Mouse (Mus musculus) MEL (cell line): ENCODE measurements at regions not wholly inside any gene's neighbourhood (a gene's known extent, or its start where the extent isn't known, plus 50 kb on each side); places are given as distances from the start of the nearest gene placed in this dataset.

Experiments used
- DNase-seq: peaks from one replicate; pipeline ENCODE4 v3.0.0; 2011; ENCODE audit warnings: low read depth, low spot score
- H3K27ac ChIP-seq: 2 replicates; pipeline ENCODE4 v1.5.1; 2012; ENCODE audit warnings: low read depth, mild to moderate bottlenecking, control low read depth, low read length, moderate library complexity; ENCODE audit not compliant: control insufficient read depth
- H3K27me3 ChIP-seq, 2 experiments: fragments of 150-350 bp in 1 of 2; sonication (generic) in 1 of 2; 2 replicates each; pipeline ENCODE4 v1.6.1; 2012; ENCODE audit warnings: low read length in 2 of 2, mild to moderate bottlenecking in 2 of 2, improper control_type of control experiment in 1 of 2, moderate library complexity in 1 of 2; ENCODE audit not compliant: insufficient read depth in 2 of 2, control insufficient read depth in 1 of 2
- H3K36me3 ChIP-seq, 2 experiments: 2 replicates each; pipeline ENCODE4 v1.6.1; 2012 to 2014; ENCODE audit warnings: low read length in 2 of 2, improper control_type of control experiment in 1 of 2, inconsistent platforms in 1 of 2, mild to moderate bottlenecking in 1 of 2; ENCODE audit not compliant: insufficient read depth in 2 of 2, control insufficient read depth in 1 of 2
- H3K4me1 ChIP-seq, 2 experiments: fragments of 150-350 bp in 1 of 2; sonication (generic) in 1 of 2; 2 replicates each; pipeline ENCODE4 v1.6.1; 2012; ENCODE audit warnings: low read length in 2 of 2, improper control_type of control experiment in 1 of 2, mild to moderate bottlenecking in 1 of 2; ENCODE audit not compliant: insufficient read depth in 2 of 2, control insufficient read depth in 1 of 2
- H3K4me3 ChIP-seq, 2 experiments: fragments of 150-350 bp in 1 of 2; sonication (generic) in 1 of 2; 2 replicates each; pipeline ENCODE4 v1.5.1; 2012; ENCODE audit warnings: low read depth in 2 of 2, low read length in 2 of 2, mild to moderate bottlenecking in 2 of 2, moderate library complexity in 2 of 2, control low read depth in 1 of 2, improper control_type of control experiment in 1 of 2; ENCODE audit not compliant: control insufficient read depth in 1 of 2, insufficient read depth in 1 of 2
- H3K79me2 ChIP-seq: 2 replicates; pipeline ENCODE4 v1.6.1; 2012; ENCODE audit warnings: mild to moderate bottlenecking, low read length, moderate library complexity; ENCODE audit not compliant: control insufficient read depth, poor library complexity, insufficient read depth
- H3K9ac ChIP-seq: 2 replicates; pipeline ENCODE4 v1.6.1; 2012; ENCODE audit warnings: low read depth, mild to moderate bottlenecking, control low read depth, low read length, moderate library complexity; ENCODE audit not compliant: control insufficient read depth, poor library complexity, severe bottlenecking
- H3K9me3 ChIP-seq: fragments of 150-350 bp; sonication (generic); replicated peaks from 2 replicates; pipeline ENCODE4 v1.6.1; 2012; ENCODE audit warnings: mild to moderate bottlenecking, low read length, improper control_type of control experiment, moderate library complexity; ENCODE audit not compliant: insufficient read depth
- CHD1 ChIP-seq: IDR thresholded peaks from 2 replicates; pipeline ENCODE4 v1.6.1; 2012; ENCODE audit warnings: low read depth, mild to moderate bottlenecking, inconsistent platforms, low read length, improper control_type of control experiment
- CTCF ChIP-seq, 3 experiments: IDR thresholded peaks in 2 of 3; conservative IDR thresholded peaks in 1 of 3; 2 replicates each; pipeline ENCODE4 v1.5.1; 2011 to 2012; ENCODE audit warnings: low read length in 3 of 3, low read depth in 2 of 3, mild to moderate bottlenecking in 2 of 3, improper control_type of control experiment in 1 of 3, inconsistent platforms in 1 of 3, mixed read lengths in 1 of 3, moderate library complexity in 1 of 3; ENCODE audit not compliant: control insufficient read depth in 1 of 3, insufficient read depth in 1 of 3, poor library complexity in 1 of 3, severe bottlenecking in 1 of 3
- E2F4 ChIP-seq: IDR thresholded peaks from 2 replicates; pipeline ENCODE4 v1.6.1; 2011; ENCODE audit warnings: low read depth, low read length, improper control_type of control experiment, borderline replicate concordance
- JUND ChIP-seq: IDR thresholded peaks from 2 replicates; pipeline ENCODE4 v1.6.1; 2011; ENCODE audit warnings: low read depth, mild to moderate bottlenecking, improper control_type of control experiment, low read length
- MAX ChIP-seq: IDR thresholded peaks from 2 replicates; pipeline ENCODE4 v1.6.1; 2011; ENCODE audit warnings: low read length, improper control_type of control experiment
- MEF2A ChIP-seq: IDR thresholded peaks from 2 replicates; pipeline ENCODE4 v1.6.1; 2014; ENCODE audit warnings: low read depth, mild to moderate bottlenecking, inconsistent platforms, low read length, improper control_type of control experiment; ENCODE audit not compliant: poor library complexity, insufficient replicate concordance, severe bottlenecking; ENCODE audit errors: extremely low read depth
- MXI1 ChIP-seq: IDR thresholded peaks from 2 replicates; pipeline ENCODE4 v1.6.1; 2011; ENCODE audit warnings: mild to moderate bottlenecking, low read depth, low read length, improper control_type of control experiment
- MYC ChIP-seq: IDR thresholded peaks from 2 replicates; pipeline ENCODE4 v1.6.1; 2011; ENCODE audit warnings: low read depth, mild to moderate bottlenecking, low read length, improper control_type of control experiment, moderate library complexity
- NRF1 ChIP-seq: IDR thresholded peaks from 2 replicates; pipeline ENCODE4 v1.6.1; 2014; ENCODE audit warnings: low read depth, mild to moderate bottlenecking, inconsistent platforms, low read length, improper control_type of control experiment, moderate library complexity; ENCODE audit not compliant: poor library complexity, insufficient read depth, severe bottlenecking
- POLR2AphosphoS2 ChIP-seq: IDR thresholded peaks from 2 replicates; pipeline ENCODE4 v1.6.1; 2011; ENCODE audit warnings: low read length, improper control_type of control experiment
- POLR2AphosphoS5 ChIP-seq: IDR thresholded peaks from 2 replicates; pipeline ENCODE4 v1.6.1; 2012; ENCODE audit warnings: low read depth, borderline replicate concordance, mild to moderate bottlenecking, inconsistent platforms, low read length, moderate library complexity, mixed read lengths
- SIN3A ChIP-seq: IDR thresholded peaks from 2 replicates; pipeline ENCODE4 v1.6.1; 2012; ENCODE audit warnings: low read length, improper control_type of control experiment, inconsistent platforms
- SMC3 ChIP-seq: IDR thresholded peaks from 2 replicates; pipeline ENCODE4 v1.6.1; 2011; ENCODE audit warnings: low read depth, low read length, improper control_type of control experiment
- ZC3H11A ChIP-seq: IDR thresholded peaks from 2 replicates; pipeline ENCODE4 v1.6.1; 2012; ENCODE audit warnings: low read depth, mild to moderate bottlenecking, inconsistent platforms, low read length, improper control_type of control experiment
- ZMIZ1 ChIP-seq: IDR thresholded peaks from 2 replicates; pipeline ENCODE4 v1.6.1; 2012; ENCODE audit warnings: low read depth, mild to moderate bottlenecking, inconsistent platforms, low read length, improper control_type of control experiment, moderate library complexity

GRCm38 (mm10) chr9:68268551-68268950 lies 385.0 kb upstream of the Rora start:
- H3K9ac ChIP-seq: no peak overlapping the region

DNA sequence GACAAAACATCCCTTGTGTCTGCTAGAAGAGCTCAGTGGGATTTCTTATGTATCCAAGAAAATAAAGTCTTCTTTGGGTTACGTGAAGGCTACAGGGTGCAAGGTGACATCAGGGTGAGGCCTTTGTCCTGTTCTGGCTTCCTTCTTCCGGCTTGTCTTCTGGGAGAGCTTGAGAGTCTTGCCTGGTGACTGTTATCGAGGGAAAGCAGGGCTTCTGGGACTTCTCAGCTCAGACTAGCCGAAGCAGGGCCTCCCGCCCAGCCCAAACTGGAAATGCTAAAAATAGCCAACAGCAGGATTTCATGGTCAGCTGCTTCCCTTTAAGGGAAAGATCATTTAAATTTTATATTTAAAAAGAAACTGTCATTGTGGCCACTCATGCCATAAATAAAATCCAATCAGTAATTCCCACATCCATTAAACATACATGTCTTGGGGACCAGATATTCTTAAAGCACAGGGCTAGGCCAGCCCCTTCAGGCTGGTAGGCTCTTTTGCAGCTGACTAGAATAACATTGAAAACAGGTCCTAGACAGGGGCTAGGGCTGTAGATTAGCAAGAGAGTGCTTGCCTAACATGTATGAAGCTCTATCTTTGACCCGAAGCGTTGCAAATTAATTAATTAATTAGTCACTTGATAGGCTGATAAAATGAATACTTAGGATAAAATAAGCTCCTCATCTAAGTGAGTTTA lies 351.2 kb upstream of the Rora start:
- Histone ChIP-seq H3K4me1 (no peaks in the 10 kb centered on the region), H3K27ac (no peak overlapping the region), H3K36me3 (no peaks in the 10 kb centered on the region), H3K27me3 (no peaks in the 10 kb centered on the region), H3K9ac (no peak overlapping the region), H3K79me2 (no peaks in the 10 kb centered on the region), H3K9me3 (no peaks in the 10 kb centered on the region), H3K4me3 (no peak overlapping the region)
- TF ChIP-seq JUND: no peak
- TF ChIP-seq CTCF (IDR thresholded peaks at IDR 0.05 in 2 of 3, conservative IDR thresholded peaks at IDR 0.05 in 1 of 3; ENCODE audit: control insufficient read depth in 1 of 3, insufficient read depth in 1 of 3, low read depth in 2 of 3, low read length in 3 of 3, poor library complexity in 1 of 3, severe bottlenecking in 1 of 3): no peak
- TF ChIP-seq CHD1: no peak
- TF ChIP-seq POLR2AphosphoS2: no peak
- no peak for TF ChIP-seq NRF1
- DNase-seq: no peak

More at GRCm38 (mm10) chr9:68268551-68268950, 385.0 kb upstream of the Rora start:
- TF ChIP-seq ZMIZ1 (no peak), ZC3H11A (no peak), CTCF (IDR thresholded peaks at IDR 0.05 in 2 of 3, conservative IDR thresholded peaks at IDR 0.05 in 1 of 3; ENCODE audit: control insufficient read depth in 1 of 3, insufficient read depth in 1 of 3, low read depth in 2 of 3, low read length in 3 of 3, poor library complexity in 1 of 3, severe bottlenecking in 1 of 3) (no peak), SIN3A (no peak), MEF2A (no peak), E2F4 (no peak), SMC3 (no peak), NRF1 (no peak), JUND (no peak), MAX (no peak), POLR2AphosphoS5 (no peak), MYC (no peak), MXI1 (no peak)
- Histone ChIP-seq H3K27me3 (no peaks in the 10 kb centered on the region), H3K27ac (no peak overlapping the region), H3K79me2 (no peaks in the 10 kb centered on the region), H3K9me3 (no peaks in the 10 kb centered on the region), H3K4me3 (no peak overlapping the region), H3K36me3 (no peaks in the 10 kb centered on the region), H3K4me1 (no peaks in the 10 kb centered on the region)
- no peak for DNase-seq
